19 mouse cellular contexts compared by ENCODE assay signal in genomic region chr16:96406312-96406711, GRCm38 (mm10). TPM values are rescaled to one million over a fixed set of nuclear protein-coding genes. Genes with fewer than 3 reads are reported as not detected.
"Had no signal": no experiment of that assay in that cellular context is flagged by ENCODE, and none has a peak within 500 bp of the region (broad histone marks: within the 10 kb centered on the region; RNA-seq: fewer than 3 reads in every experiment).

No protein-coding gene starts in this region.

- H3K27me3 ChIP-seq: limb, embryonic 12.5 days; liver, embryonic 13.5 days; lung, embryonic 15.5 days; midbrain, embryonic 12.5 days; neural tube, embryonic 13.5 days had no signal

- H3K36me3 ChIP-seq: limb, embryonic 12.5 days; liver, embryonic 13.5 days; lung, embryonic 15.5 days; midbrain, embryonic 12.5 days; neural tube, embryonic 13.5 days had no signal

- H3K4me1 ChIP-seq: liver, embryonic 13.5 days; lung, embryonic 15.5 days; midbrain, embryonic 12.5 days; neural tube, embryonic 13.5 days had no signal

- DNase-seq: kidney, postnatal 25 days; layer of hippocampus, adult 9-11 months; layer of hippocampus, postnatal 36 days; liver; liver, embryonic 13.5 days; liver, postnatal 0 days; lung, postnatal 14 days; retina, postnatal 1 day; right cerebral cortex, postnatal 4 days; spleen, adult 18-20 months; thymus, postnatal 36 days had no signal

- ATAC-seq: liver, postnatal 0 days; midbrain, embryonic 16.5 days had no signal

- H3K9ac ChIP-seq: limb, embryonic 12.5 days; liver, embryonic 13.5 days; liver, postnatal 0 days; lung, embryonic 15.5 days; midbrain, embryonic 12.5 days; neural tube, embryonic 13.5 days had no signal

- H3K4me3 ChIP-seq: limb, embryonic 12.5 days; liver, embryonic 13.5 days; lung, embryonic 15.5 days; midbrain, embryonic 12.5 days; neural tube, embryonic 13.5 days had no signal

- H3K27ac ChIP-seq: limb, embryonic 12.5 days; liver, embryonic 13.5 days; lung, embryonic 15.5 days; macrophage; midbrain, embryonic 12.5 days; neural tube, embryonic 13.5 days had no signal

- H3K9me3 ChIP-seq: limb, embryonic 12.5 days; liver, embryonic 13.5 days; lung, embryonic 15.5 days; midbrain, embryonic 12.5 days; neural tube, embryonic 13.5 days had no signal

- H3K4me2 ChIP-seq: limb, embryonic 12.5 days; liver, embryonic 13.5 days; lung, embryonic 15.5 days; midbrain, embryonic 12.5 days; neural tube, embryonic 13.5 days had no signal

RNA-seq across cellular contexts. Expression of gene Itgb2l, which starts 37.1 kb away (rescaled TPM):
- total RNA-seq: layer of hippocampus, postnatal 36 days; left cerebral cortex, postnatal 36 days; megakaryocyte-erythroid progenitor cell, adult 5-6 weeks had no signal
- polyA plus RNA-seq: midbrain, embryonic 12.5 days; midbrain, embryonic 16.5 days; neural tube, embryonic 13.5 days had no signal
